Mouse (Mus musculus): ENCODE results near the gene Zfand3.

The Zfand3 gene

DNA sequence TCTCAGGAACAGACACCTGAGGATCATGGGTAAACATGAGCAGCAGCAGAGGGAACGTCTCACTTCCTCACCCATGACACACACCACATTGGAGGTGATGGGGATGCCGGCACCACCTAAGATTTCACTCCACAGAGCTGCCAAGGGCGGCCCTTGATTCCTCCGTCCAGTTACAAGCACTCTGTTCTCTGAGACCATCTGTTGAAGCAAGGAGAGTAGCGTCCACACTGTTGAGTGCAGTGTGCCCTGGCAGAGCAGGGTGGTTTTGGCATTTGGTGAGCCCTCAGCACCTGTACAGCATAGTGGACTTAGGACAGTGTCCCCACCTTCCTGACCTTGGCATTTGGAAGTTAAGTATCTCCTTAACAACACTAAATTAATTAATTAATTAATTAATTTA lies 107.0 kb downstream of the Zfand3 start:
- DNase-seq: no peak

GRCm38 (mm10) chr17:30112080-30112479 lies 107.5 kb downstream of the Zfand3 start:
- no peak for DNase-seq

DNA sequence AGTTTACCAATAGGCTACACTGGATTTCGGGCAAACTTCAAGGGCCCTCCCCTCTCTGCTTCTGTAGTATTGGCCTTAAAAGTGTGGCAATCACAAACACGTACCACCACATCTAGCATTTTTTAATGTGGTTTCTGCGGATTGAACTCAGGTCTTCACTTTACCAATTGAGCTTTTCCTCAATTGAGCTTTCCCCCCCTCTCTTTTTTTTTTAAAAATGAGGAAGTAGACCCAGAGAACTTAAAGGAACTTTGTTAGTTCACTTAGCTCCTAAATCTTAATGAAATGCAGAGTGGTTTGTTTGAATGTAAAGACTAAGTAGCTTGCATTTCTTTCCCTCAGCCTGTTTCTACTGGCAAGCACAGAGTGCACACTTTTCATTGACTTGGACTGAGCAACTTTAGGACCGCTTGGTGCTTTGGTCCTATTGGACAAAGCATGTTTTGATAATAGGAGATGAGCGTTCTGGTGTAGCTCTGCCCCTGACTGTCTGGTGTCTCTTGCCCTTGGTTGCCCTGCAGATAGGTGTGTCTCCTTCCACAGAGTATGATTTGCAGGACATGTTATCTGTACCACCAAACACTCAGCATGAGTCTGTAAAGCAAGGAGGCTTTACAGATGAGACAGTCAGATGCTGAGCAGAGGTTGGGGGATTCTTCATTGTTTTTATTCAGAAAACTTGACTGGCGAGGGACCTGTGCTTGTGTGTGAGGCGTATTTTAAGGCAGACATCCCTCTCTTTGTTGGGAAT lies 108.2 kb downstream of the Zfand3 start:
- no peak for DNase-seq

GRCm38 (mm10) chr17:30114761-30115160 lies 110.2 kb downstream of the Zfand3 start:
- no peak for DNase-seq

- DNase-seq: peak; percentile 58
Measured at GRCm38 (mm10) chr17:30116226-30116625, 111.7 kb downstream of the Zfand3 start.

- no peak for DNase-seq
Measured at GRCm38 (mm10) chr17:30118036-30118435, 113.5 kb downstream of the Zfand3 start.

GRCm38 (mm10) chr17:30122278-30122677 lies 117.7 kb downstream of the Zfand3 start:
- DNase-seq: no peak

DNA sequence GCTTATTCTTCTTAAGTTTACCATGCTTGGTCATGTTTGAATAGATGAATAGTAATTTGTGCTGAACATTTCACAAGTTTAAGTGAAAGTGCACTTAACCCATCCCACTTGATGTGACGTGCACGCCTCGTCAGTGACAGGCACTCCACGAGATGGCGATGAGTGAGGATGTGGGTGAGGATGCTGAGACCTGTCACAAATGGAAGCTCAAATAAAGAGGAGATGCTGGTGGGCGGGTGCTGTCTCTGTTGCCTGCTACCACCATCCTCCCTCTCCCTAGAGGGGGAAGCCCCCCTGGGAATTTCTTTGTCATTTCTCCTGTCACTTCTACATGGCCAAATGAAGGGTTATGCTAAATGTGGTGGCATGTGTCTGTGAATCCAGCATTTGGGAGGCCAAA lies 123.9 kb downstream of the Zfand3 start:
- DNase-seq: no peak

DNA sequence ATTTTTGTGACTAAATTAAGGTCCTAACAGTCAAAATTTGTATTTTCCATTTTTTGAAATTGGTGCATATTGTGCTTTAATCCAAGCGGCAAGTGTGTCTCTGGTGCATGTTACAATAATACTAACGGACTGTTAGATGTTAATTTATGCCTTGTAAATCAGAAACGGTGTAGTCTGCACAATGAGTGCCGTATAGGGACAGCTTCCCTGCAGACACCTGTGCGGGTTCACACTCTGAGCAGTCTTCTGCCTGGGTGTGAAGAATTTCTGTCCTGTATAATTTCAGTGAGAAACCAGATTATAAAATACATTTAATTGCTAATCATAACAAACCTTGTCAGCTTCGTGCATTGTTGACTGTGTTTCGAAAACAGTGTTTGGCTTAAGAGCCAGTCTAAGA lies 124.7 kb downstream of the Zfand3 start:
- no peak for DNase-seq

DNA sequence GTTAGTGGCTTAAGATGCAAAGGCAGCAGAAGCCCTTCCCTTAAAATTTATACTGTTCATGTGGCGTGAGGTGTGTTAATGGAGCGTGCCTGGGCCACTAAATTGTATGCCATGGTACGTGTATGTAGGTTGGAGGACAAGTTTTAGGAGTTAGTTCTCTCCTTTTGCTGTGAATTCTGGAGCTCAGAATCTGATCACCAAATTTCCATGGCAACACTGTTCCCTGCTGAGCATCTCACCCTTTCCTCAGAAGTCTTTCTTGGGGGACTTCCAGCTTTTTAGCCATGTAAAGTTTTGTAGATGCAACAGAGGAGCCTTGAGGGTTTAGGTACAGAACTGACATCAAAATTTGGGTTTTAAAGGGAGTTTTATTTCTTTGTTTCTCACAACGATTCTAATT lies 125.8 kb downstream of the Zfand3 start:
- no peak for DNase-seq

- no peak for DNase-seq
Measured at GRCm38 (mm10) chr17:30133641-30134040, 129.1 kb downstream of the Zfand3 start.

GRCm38 (mm10) chr17:30134955-30135735 lies 130.6 kb downstream of the Zfand3 start:
- no peak for DNase-seq

DNA sequence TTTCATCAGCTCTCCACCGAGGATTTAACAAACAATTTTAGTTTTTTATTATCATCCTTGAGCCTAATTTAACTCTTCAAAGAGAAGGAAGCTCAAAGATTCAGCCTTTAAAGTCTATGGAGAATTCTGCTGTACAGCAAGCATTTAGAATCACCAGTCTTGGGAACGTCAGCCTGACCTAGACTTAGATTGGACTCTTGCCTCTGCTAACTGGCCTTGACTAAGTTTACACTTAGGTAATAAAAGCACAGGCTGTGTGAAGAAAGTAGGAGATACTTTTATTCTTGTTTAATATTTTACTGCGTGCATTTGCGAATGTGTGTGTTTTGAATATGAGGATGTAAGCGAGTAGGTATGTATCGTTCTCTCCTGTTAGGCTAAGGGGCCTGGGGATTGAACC lies 131.4 kb downstream of the Zfand3 start:
- DNase-seq: no peak

GRCm38 (mm10) chr17:30136684-30137083 lies 132.2 kb downstream of the Zfand3 start:
- no peak for DNase-seq

- DNase-seq: no peak
Measured at GRCm38 (mm10) chr17:30137115-30137514, 132.6 kb downstream of the Zfand3 start.

DNA sequence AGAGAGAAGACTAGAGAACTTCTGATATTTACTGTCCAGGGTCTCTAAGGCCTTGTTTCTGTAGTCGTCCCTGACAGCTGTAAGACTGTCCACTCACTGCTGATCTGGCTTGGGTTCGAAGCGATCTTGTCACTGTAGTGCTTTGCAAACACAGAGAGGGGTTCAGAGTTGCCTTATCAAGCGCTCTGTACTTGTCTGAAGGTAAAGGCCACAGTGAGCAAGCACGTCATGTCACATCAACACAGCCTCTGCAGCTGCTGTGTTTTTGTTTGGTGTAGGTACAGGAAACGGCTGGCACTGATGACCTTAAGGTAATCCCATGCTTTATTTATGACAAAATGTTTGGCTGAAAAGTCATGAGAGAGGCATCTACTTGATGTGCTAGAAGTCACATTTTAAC lies 139.6 kb downstream of the Zfand3 start:
- DNase-seq: no peak

GRCm38 (mm10) chr17:30145596-30146149 lies 141.1 kb downstream of the Zfand3 start:
- no peak for DNase-seq

- no peak for DNase-seq
Measured at GRCm38 (mm10) chr17:30146555-30146954, 142.0 kb downstream of the Zfand3 start.

- no peak for DNase-seq
Measured at GRCm38 (mm10) chr17:30147897-30148296, 143.4 kb downstream of the Zfand3 start.

DNA sequence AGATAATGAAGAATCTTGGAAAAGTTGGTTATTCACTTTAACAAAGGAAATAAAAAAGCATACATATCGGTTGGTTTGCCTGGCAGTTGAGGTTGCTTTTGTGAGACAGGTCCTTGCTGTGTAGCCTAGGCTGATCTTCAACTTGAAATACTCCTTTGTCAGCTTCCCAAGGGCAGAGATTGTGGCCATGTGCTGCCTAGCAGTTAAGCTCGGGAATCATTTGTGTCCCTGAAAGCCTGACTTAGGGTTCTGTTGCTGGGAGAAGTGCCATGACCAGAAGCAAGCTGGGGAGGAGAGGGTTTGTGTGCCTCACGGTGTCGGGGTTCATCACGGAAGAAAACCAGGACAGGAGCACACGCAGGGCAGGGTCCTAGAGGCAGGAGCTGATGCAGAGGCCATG lies 143.8 kb downstream of the Zfand3 start:
- DNase-seq: no peak

- peak; percentile 1 for DNase-seq
Measured at GRCm38 (mm10) chr17:30149911-30150310, 145.4 kb downstream of the Zfand3 start.

- peak; percentile 1 for DNase-seq
Measured at GRCm38 (mm10) chr17:30154144-30154543, 149.6 kb downstream of the Zfand3 start.

DNA sequence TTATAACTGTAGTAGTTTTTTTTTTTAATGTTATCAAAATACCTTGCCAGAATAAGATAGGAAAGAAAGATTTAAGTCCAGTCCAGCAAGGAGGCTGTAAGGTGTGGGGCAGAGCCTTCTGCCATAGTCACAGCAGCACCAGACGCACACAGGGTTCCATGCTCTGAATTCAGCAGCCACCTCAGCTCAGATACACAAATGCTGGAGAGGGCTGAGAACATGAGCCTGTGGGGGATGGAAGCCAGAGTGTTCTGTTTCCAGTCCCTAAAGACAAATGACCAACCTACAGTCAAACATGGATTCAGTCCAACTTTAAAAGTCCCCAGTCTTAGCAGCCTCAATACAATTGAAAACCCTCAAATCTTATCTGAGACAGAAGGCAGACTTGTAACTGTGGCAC lies 150.3 kb downstream of the Zfand3 start:
- no peak for DNase-seq

- DNase-seq: peak; percentile 2
Measured at GRCm38 (mm10) chr17:30155411-30155925, 150.9 kb downstream of the Zfand3 start.
